Mouse (Mus musculus) midbrain, embryonic 11.5 days (tissue): ENCODE data around the gene C2cd3. TPM values are rescaled to one million over a fixed set of nuclear protein-coding genes. Genes with fewer than 3 reads are reported as not detected.
"Not testable (repeated sequence)": the region's sequence is repeated elsewhere in the genome, so short reads cannot be mapped to it uniquely, and the experiment has no call there.

ENCODE experiments used
- ATAC-seq: fragments of 200-750 bp; cut with Nextera tagmentation; 2 replicates; pipeline ENCODE4 v1.8.0; 2017; ENCODE audit warnings: moderate TSS enrichment, moderate library complexity; ENCODE audit not compliant: low FRiP score
- DNase-seq: peaks from one replicate; pipeline ENCODE4 v3.0.0; 2015; ENCODE audit warnings: low spot score; ENCODE audit errors: missing footprints
- H3K27ac ChIP-seq: fragments of 300-500 bp; sonication (generic); 2 replicates; pipeline ENCODE4 v1.5.1; 2014; ENCODE audit warnings: low read depth, low read length
- H3K27me3 ChIP-seq: fragments of 300-500 bp; sonication (generic); 2 replicates; pipeline ENCODE4 v1.6.1; 2014; ENCODE audit warnings: mild to moderate bottlenecking, low read length, moderate library complexity, mixed read lengths; ENCODE audit not compliant: control insufficient read depth, insufficient read depth
- H3K36me3 ChIP-seq: fragments of 300-500 bp; sonication (generic); 2 replicates; pipeline ENCODE4 v1.6.1; 2014; ENCODE audit warnings: mild to moderate bottlenecking, low read length, moderate library complexity, mixed read lengths; ENCODE audit not compliant: control insufficient read depth, insufficient read depth
- H3K4me1 ChIP-seq: fragments of 300-500 bp; sonication (generic); 2 replicates; pipeline ENCODE4 v1.6.1; 2014; ENCODE audit warnings: low read length; ENCODE audit not compliant: control insufficient read depth, insufficient read depth
- H3K4me2 ChIP-seq: fragments of 300-500 bp; sonication (generic); 2 replicates; pipeline ENCODE4 v1.6.1; 2014; ENCODE audit warnings: mild to moderate bottlenecking, moderate library complexity
- H3K4me3 ChIP-seq: fragments of 300-500 bp; sonication (generic); 2 replicates; pipeline ENCODE4 v1.5.1; 2014; ENCODE audit warnings: low read depth, low read length
- H3K9ac ChIP-seq: fragments of 300-500 bp; sonication (generic); 2 replicates; pipeline ENCODE4 v1.6.1; 2014; ENCODE audit warnings: low read length
- H3K9me3 ChIP-seq: fragments of 300-500 bp; sonication (generic); 2 replicates; pipeline ENCODE4 v1.6.1; 2016; ENCODE audit warnings: low read length; ENCODE audit not compliant: control insufficient read depth
- WGBS: fragments of 180-500 bp; shearing (Covaris S2); extraction: QIAGEN DNeasy Blood & Tissue Kit; methylation state at CpG from one replicate; pipeline ENCODE4 v1.1.7; 2014; 5-methylcytosine and 5-hydroxymethylcytosine counted together
- polyA plus RNA-seq: library from polyadenylated mRNA; unstranded; fragments of >200 nt; fragmentation: Nextera tagmentation; extraction: Ambion mirVana; gene quantifications from 2 replicates; pipeline ENCODE4 v1.2.1, GENCODE M21; 2014

C2cd3 gene
- polyA plus RNA-seq, 1 experiment from 2014 or later = 36.0 TPM

- WGBS = 84% methylated on average over 1 of the region's 1 CpGs
Observed at GRCm38 (mm10) chr7:100471407-100471797, 99.4 kb downstream of the C2cd3 start.

GRCm38 (mm10) chr7:100472777-100473176 is 100.7 kb downstream of the C2cd3 start, which contains the start of gene Ucp3:
TSS of gene Ucp3 (plus strand) at chr7:100472990.
- ATAC-seq (no peak), DNase-seq (no peak)
- peaks cover 7% of the 10 kb centered on the region; the same call in 1 of the 2 replicates for H3K36me3 ChIP-seq
- no peak within 1 kb of the TSS for H3K4me3 ChIP-seq
- no peaks in the 10 kb centered on the region for H3K4me1 ChIP-seq
- H3K4me2 ChIP-seq = no peak within 1 kb of the TSS
- no peaks in the 10 kb centered on the region for H3K9me3 ChIP-seq
- no peaks in the 10 kb centered on the region for H3K27me3 ChIP-seq
- no peak within 1 kb of the TSS for H3K9ac ChIP-seq
- no peak within 1 kb of the TSS for H3K27ac ChIP-seq
- 92% methylated on average over 6 of the region's 6 CpGs for WGBS

More at GRCm38 (mm10) chr7:100471407-100471797, 99.4 kb downstream of the C2cd3 start:
- H3K27me3 ChIP-seq = no peaks in the 10 kb centered on the region
- no peak overlapping the region for H3K4me3 ChIP-seq
- H3K9me3 ChIP-seq = no peaks in the 10 kb centered on the region
- no peak overlapping the region for H3K9ac ChIP-seq
- H3K27ac ChIP-seq = no peak overlapping the region
- H3K36me3 ChIP-seq = peaks cover 7% of the 10 kb centered on the region; the same call in 1 of the 2 replicates
- H3K4me1 ChIP-seq = no peaks in the 10 kb centered on the region
- no peak overlapping the region for H3K4me2 ChIP-seq
- DNase-seq = no peak
- no peak for ATAC-seq

- H3K4me2 ChIP-seq = no peak overlapping the region
- ATAC-seq (no peak), DNase-seq (no peak)
- no peaks in the 10 kb centered on the region for H3K27me3 ChIP-seq
- H3K4me1 ChIP-seq = no peaks in the 10 kb centered on the region
- WGBS = 85% methylated on average over 9 of the region's 9 CpGs
- H3K36me3 ChIP-seq = peaks cover 5% of the 10 kb centered on the region; the same call in 1 of the 2 replicates
- no peak overlapping the region for H3K27ac ChIP-seq
- no peaks in the 10 kb centered on the region for H3K9me3 ChIP-seq
- H3K9ac ChIP-seq = no peak overlapping the region
- no peak overlapping the region for H3K4me3 ChIP-seq
Observed at GRCm38 (mm10) chr7:100473846-100474454, 101.9 kb downstream of the C2cd3 start.

GRCm38 (mm10) chr7:100474680-100475079 is 102.6 kb downstream of the C2cd3 start:
- Histone ChIP-seq H3K4me3 (no peak overlapping the region), H3K36me3 (peaks cover under 1% of the 10 kb centered on the region; the same call in 1 of the 2 replicates), H3K4me2 (no peak overlapping the region), H3K27me3 (no peaks in the 10 kb centered on the region), H3K27ac (no peak overlapping the region), H3K9me3 (no peaks in the 10 kb centered on the region), H3K4me1 (no peaks in the 10 kb centered on the region), H3K9ac (no peak overlapping the region)
- 48% methylated on average over 1 of the region's 1 CpGs for WGBS
- ATAC-seq = no peak
- DNase-seq = no peak

- no peak for DNase-seq
- no peaks in the 10 kb centered on the region for H3K27me3 ChIP-seq
- no peak overlapping the region for H3K27ac ChIP-seq
- WGBS = 86% methylated on average over 20 of the region's 20 CpGs
- no peaks in the 10 kb centered on the region for H3K4me1 ChIP-seq
- H3K4me3 ChIP-seq = no peak overlapping the region
- no peak overlapping the region for H3K4me2 ChIP-seq
- ATAC-seq = no peak
- H3K9ac ChIP-seq = no peak overlapping the region
- no peaks in the 10 kb centered on the region for H3K36me3 ChIP-seq
- no peaks in the 10 kb centered on the region for H3K9me3 ChIP-seq
Observed at GRCm38 (mm10) chr7:100479100-100479822, 107.2 kb downstream of the C2cd3 start.

- Histone ChIP-seq H3K9me3 (no peaks in the 10 kb centered on the region), H3K4me3 (no peak overlapping the region), H3K4me2 (no peak overlapping the region), H3K4me1 (no peaks in the 10 kb centered on the region), H3K27me3 (no peaks in the 10 kb centered on the region), H3K36me3 (no peaks in the 10 kb centered on the region), H3K9ac (no peak overlapping the region), H3K27ac (no peak overlapping the region)
- ATAC-seq = no peak
- 77% methylated on average over 15 of the region's 15 CpGs for WGBS
- no peak for DNase-seq
Observed at GRCm38 (mm10) chr7:100479823-100480164, 107.8 kb downstream of the C2cd3 start.

GRCm38 (mm10) chr7:100480175-100480574 is 108.1 kb downstream of the C2cd3 start:
- 88% methylated on average over 17 of the region's 17 CpGs for WGBS
- H3K9me3 ChIP-seq = no peaks in the 10 kb centered on the region
- no peaks in the 10 kb centered on the region for H3K36me3 ChIP-seq
- ATAC-seq (no peak), DNase-seq (no peak)
- no peaks in the 10 kb centered on the region for H3K4me1 ChIP-seq
- no peak overlapping the region for H3K4me2 ChIP-seq
- H3K27ac ChIP-seq = no peak overlapping the region
- no peaks in the 10 kb centered on the region for H3K27me3 ChIP-seq
- H3K9ac ChIP-seq = no peak overlapping the region
- H3K4me3 ChIP-seq = no peak overlapping the region

GRCm38 (mm10) chr7:100482046-100482445 is 110.0 kb downstream of the C2cd3 start:
- ATAC-seq, H3K27ac ChIP-seq, H3K27me3 ChIP-seq, H3K4me3 ChIP-seq, H3K36me3 ChIP-seq, H3K4me1 ChIP-seq, H3K4me2 ChIP-seq, H3K9me3 ChIP-seq, DNase-seq, H3K9ac ChIP-seq: not testable (repeated sequence)
- WGBS = 92% methylated on average over 2 of the region's 2 CpGs

GRCm38 (mm10) chr7:100484493-100484892 is 112.5 kb downstream of the C2cd3 start:
- Histone ChIP-seq H3K4me1 (no peaks in the 10 kb centered on the region), H3K27me3 (no peaks in the 10 kb centered on the region), H3K4me3 (no peak overlapping the region), H3K36me3 (no peaks in the 10 kb centered on the region), H3K9me3 (no peaks in the 10 kb centered on the region), H3K4me2 (no peak overlapping the region), H3K27ac (no peak overlapping the region), H3K9ac (no peak overlapping the region)
- no peak for DNase-seq
- 89% methylated on average over 5 of the region's 5 CpGs for WGBS
- no peak for ATAC-seq
